Mouse (Mus musculus): Measurements from ENCODE around the gene Kif3b.

Gene Kif3b

DNA sequence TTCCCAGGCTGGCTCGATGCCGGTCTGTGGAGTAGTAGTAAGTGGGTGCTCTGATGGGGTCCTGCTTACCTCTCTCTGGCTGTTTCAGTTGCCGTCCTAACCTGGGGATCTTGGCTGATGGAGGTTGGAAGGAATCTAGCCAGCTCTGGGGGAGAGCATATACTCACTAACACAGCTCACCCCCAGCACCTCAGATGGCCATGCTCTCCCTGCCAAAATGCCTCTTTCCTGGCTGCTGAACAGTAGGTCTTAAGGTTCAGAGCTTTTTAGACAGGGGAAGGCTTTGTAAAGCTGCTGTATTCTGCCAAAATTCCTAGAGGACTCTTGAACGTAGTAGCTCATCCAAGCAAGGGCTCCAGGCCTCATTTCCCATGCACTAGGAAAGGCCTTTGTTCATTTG is 6.6 kb downstream of the Kif3b start:
- no peak for DNase-seq (ENCODE audit: low spot score in 2 of 2)

- DNase-seq (ENCODE audit: low spot score in 2 of 2): no peak
Measured at GRCm38 (mm10) chr2:153298460-153298859, 7.2 kb downstream of the Kif3b start.

GRCm38 (mm10) chr2:153298863-153299262 is 7.7 kb downstream of the Kif3b start:
- DNase-seq (ENCODE audit: low spot score in 2 of 2): no peak

GRCm38 (mm10) chr2:153301123-153301522 is 9.9 kb downstream of the Kif3b start:
- no peak for DNase-seq (ENCODE audit: low spot score in 2 of 2)

DNA sequence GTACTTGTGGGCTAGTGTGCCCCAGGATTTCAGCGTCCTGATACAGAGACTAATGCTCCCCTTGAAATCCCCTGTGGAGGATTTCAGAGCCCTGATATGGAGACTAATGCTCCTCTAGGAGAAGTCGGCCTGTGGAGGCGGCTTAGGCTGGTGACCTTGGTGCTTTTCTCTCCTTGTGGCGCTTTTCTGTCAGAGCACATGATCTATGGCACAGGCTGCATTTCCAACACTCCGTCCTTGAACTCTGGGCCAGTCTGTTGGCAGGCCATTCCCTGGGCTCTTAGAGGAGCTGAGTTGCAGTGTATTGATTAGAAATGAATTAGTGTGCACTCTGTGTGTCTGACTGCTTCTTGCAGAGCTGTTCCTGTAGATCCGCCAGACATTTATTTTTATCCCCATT is 14.0 kb downstream of the Kif3b start:
- no peak for DNase-seq (ENCODE audit: low spot score in 2 of 2)

- no peak for DNase-seq (ENCODE audit: low spot score in 2 of 2)
Measured at GRCm38 (mm10) chr2:153308586-153308985, 17.4 kb downstream of the Kif3b start.

GRCm38 (mm10) chr2:153309106-153309505 is 17.9 kb downstream of the Kif3b start:
- DNase-seq (ENCODE audit: low spot score in 2 of 2): no peak

DNA sequence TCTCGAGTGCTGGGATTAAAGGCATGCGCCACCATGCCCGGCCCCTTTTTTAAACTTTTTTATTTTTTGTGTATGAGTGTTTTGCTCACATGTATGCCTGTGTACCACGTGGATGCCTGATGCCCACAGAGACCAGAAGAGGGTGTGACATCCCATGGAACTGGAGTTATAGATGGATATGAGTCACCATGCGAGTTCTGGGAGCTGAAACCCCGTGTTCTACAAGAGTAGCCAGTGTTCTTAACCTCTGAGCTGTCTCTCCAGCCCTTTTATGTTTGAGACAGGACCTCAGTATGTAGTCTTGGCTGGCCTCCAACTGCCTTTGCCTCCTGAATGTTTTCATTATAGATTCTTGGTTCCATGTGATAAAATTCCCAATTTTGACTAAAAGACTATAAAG is 19.0 kb downstream of the Kif3b start:
- DNase-seq (ENCODE audit: low spot score in 2 of 2): no peak

GRCm38 (mm10) chr2:153312884-153313283 is 21.7 kb downstream of the Kif3b start:
- DNase-seq (ENCODE audit: low spot score in 2 of 2): no peak

- no peak for DNase-seq (ENCODE audit: low spot score in 2 of 2)
Measured at GRCm38 (mm10) chr2:153318408-153318807, 27.2 kb downstream of the Kif3b start.

DNA sequence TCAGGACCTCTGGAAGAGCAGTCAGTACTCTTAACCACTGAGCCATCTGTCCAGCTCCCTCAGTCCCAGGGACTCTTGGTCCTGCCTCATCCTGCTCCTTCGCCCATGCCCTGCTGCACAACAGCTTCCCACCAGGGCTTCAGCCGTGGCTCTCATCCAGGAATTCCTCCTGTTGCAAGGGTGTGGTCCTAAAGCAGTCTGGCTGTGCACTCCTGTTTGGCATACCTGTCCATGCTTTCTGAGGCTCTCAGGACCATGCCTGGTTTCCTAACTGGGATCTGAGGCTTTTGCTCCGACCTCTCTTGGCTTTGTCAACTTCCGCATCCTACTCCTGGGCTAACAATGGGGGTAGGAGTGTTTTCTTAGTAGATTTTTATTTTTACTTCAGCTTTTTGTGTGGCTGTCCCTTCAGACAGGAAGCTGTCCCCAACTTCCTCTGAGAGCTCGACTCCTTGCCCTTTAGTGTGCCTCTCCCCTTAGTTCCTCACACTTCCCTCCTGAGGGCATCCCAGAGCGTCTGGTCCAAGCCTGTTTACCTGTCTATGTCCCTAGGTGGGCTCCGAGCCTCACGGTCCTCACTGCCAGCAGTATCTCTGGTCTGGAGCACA is 27.9 kb downstream of the Kif3b start:
- no peak for DNase-seq (ENCODE audit: low spot score in 2 of 2)

DNA sequence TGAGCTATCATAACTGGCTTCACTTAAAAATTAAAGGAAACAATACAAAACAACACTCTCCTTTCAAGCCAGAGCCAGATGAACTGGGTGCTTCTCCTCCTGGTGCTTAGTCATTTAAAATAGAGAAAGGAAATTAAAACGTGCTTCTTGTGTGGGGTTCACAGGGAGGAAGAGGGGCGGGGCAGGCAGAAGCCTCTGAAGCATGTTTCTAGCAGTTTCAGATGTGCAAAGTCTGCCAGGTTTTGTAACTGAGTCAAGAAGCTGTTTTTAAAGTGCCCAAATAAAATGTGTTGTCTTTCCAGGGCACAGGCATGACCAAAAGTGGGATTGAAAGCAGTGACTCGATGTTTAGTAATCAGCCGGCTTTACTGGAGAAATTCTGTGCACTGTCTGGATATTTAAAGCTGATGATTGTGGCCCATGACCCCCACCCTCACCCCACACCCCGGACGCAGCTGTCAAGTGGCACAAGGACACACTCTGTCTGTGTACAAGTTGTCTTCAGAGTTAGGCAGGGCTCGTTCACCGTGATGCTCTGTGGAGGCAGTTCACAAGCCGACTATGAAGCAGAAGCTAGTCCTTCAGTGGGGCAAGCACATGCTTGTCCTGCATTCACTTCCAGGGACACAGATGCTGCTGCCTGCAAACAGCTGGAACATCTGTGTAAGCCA is 34.6 kb downstream of the Kif3b start:
- DNase-seq (ENCODE audit: low spot score in 2 of 2): no peak

DNA sequence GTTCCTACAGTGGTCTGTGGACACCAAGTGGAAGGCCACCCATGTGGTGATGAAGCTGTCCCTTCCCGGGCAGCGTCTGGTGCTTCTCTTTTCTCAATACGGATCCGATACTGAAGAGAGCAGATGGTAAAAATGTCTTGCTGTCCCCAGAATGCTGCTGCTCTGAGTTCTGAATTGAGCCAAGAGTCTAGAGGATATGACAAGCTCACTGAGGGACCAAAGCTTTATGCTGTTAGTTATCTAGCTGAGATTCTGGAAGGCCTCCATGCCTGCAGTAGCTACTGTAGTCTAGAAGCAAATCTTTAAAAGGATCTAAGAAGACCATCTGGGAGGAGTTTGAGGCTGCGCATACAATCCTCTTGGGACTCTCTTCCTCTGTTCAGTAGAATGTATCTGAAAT is 41.1 kb downstream of the Kif3b start:
- DNase-seq (ENCODE audit: low spot score in 2 of 2): no peak

DNA sequence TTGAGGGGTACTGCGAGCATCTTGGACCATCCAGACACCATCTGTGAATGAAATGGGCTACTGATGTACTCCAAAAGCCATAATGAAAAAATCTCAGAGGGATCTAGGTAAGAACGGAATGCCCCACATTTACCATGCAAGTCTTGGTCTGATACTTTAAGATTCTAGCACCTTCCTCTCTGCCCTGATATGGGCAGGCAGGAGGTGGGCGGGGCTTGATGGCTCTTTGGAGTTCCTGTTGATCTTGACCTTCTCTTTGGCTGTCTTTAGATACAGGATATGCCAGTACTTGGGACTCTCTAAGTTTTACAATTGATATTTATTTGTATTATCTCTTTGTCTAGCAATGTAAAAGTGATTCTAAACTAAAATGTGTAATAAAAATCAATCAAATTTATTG is 41.8 kb downstream of the Kif3b start:
- DNase-seq (ENCODE audit: low spot score in 2 of 2): no peak

DNA sequence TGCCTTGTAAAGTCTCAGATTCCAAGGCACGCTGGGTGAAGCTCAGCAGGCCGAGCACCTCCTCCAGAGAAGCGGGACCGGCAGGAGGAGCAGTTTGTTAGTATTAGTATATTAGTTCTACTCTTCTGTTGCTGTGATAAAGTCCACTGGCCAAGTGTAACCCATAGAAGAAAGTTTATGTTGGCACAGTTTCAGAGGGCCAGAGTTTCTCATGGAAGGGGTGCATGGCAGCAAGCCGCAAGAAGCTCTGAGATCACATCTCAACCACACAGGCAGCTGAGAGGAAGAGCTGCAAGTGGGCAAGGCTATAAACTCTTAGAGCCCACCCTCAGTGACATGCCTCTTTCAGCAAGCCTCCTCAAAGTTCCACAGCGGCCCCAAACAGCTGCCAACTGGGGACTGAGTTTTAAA is 42.6 kb downstream of the Kif3b start:
- DNase-seq (ENCODE audit: low spot score in 2 of 2): no peak

GRCm38 (mm10) chr2:153334281-153334680 is 43.1 kb downstream of the Kif3b start:
- no peak for DNase-seq (ENCODE audit: low spot score in 2 of 2)

DNA sequence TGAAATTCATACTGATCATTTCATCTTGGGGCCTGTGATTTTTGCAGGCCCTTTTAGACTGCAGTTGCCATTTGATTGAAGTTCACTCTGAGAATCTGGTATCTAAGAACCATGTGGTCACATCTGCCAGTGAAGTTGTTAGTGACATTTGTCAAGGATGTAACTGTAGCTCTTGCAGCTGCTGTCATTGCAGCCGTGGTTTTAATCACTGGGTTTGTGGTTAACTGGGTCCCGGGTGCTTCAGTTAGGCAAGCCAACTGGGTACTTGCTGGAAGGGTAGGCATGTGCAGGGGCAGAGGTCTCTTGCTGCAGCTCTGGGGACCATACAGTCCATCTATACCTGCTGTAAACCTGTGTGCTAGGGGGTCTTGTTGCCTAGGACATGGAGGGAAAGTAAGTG is 44.9 kb downstream of the Kif3b start:
- no peak for DNase-seq (ENCODE audit: low spot score in 2 of 2)

DNA sequence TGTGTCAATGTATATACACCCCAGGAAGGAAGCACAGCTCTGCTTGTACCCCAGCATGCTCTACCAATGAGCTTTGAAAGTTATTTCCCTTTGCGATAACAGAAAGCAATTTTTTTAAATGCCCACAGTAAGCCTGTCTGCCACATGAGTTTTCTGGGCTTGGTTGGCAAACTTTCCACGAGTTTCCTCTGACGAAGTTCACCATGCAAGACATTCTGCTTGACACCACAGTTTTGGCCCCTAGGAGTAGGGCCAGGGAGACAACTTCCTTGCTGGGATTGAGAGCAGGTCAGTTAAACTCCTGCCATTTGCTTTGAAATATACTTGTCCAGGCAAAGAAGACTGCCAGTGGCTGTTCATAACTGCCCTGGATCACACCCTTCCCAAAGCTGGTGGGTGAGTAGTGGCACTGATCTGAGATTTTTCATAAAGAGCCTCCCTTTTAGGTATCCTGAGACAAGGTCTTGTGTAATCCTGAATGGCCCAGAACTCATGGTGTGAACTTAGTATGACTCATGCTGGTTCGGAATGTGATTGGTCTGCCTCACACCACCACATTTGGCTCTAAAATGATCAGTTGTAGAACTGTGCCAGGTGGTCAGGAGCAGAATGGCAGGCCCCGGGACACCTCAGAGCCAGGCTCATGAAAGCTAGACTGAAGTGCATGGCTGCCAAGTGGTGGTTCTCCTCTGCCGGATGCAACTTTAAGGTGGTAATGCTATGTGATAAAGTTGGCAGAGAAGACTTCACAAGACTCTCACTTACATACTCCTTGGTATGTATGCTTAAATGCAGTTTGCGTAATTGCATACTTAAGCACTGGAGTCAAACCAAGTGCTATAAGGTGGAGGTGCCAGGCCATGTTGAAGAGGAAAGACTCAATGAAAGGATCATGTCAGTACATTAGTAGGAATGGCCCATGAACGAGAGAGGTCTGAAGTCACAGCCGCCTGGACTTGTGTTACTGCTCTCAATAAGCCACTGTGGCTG is 47.4 kb downstream of the Kif3b start:
- no peak for DNase-seq (ENCODE audit: low spot score in 2 of 2)

DNA sequence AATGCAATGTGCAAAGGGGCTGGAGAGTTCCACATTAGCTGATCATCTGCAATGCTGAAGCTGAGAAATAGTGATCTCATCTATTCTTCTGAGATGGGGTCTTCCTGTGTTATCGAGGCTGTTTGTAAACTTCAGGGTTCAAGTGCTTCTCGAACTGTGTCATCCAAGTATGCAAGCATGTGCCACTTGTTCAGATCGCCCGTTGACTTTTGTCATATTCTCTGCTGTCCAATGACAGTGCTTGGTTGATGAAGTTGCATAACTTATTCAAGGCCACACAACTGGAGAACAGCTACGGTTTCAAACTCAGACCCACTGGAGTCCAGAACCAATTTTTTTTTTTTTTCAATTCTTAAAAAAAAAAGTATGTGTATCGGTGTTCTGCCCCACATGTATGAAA is 51.0 kb downstream of the Kif3b start:
- DNase-seq (ENCODE audit: low spot score in 2 of 2): no peak

GRCm38 (mm10) chr2:153342602-153343001 is 51.4 kb downstream of the Kif3b start:
- DNase-seq (ENCODE audit: low spot score in 2 of 2): no peak

DNA sequence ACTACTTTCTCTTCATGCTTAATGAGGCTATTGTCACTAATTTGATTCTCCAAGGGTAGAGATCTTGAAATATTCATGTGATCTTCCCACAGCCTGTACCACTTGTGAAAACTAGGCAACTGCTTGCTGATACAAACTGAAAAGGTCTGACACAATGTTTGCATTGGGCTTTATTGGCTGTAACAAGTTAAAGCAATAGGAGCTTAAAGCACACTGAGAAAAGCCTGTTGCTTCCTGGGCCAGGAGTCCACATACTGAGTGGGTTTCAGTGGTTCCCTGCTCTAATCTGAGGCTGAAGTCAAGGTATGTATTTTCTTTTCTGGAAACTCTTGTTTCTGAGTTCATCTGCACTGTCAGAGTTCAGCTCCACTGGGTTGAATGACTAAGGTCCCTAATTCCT is 52.0 kb downstream of the Kif3b start:
- no peak for DNase-seq (ENCODE audit: low spot score in 2 of 2)

DNA sequence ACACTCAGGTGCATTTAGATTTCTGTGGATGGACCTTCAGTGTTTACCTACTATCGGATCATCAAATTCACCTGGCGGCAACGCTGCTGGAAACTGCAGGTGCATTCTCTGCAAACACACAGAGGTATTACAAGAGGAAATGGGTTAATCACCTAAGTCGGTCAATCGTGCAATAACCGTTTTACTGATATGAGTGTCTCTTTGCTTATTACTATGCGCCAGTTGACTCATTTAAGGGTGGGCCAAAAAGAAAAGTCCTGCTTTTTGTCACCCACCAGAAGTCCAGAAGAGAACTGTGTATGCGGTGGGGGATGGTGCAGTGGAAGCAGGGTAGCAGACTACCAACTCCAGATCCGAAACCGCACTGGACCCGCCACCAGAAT is 53.8 kb downstream of the Kif3b start:
- DNase-seq (ENCODE audit: low spot score in 2 of 2): no peak

All from urinary bladder, adult 18-20 months (tissue).